Mouse (Mus musculus): Measurements from ENCODE around the gene Vamp2.

DNA sequence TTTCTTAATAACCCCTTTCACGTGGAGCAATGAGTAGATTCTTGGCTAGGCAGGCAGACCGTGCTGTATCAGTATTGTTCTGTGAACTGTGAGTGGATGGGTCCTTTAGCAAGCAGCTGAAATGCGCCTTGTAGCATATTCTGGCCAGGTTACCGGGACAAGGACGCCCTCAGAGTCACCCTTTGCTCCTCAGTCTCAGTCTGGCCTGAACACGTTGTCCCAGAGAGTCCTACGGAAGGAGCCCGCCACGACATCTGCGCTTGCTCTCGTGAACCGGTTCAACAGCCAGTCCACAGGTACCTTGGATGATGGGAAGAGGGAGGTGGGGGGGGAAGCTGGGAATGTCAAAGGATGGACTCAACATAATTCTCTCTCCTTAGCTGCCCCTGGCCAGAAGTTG, 40.7 kb upstream of the Vamp2 start:
- TF ChIP-seq CTCF (IDR thresholded peaks at IDR 0.05; ENCODE audit: borderline replicate concordance, extremely low read depth, insufficient read depth, insufficient read length) (no peak), POLR2A (IDR thresholded peaks at IDR 0.05; ENCODE audit: borderline replicate concordance, extremely low read depth, insufficient read depth, insufficient read length, poor library complexity, severe bottlenecking) (no peak)
